9 mouse cellular contexts compared by ENCODE assay signal in genomic region chr8:118979800-118980199, GRCm38 (mm10).
DNase-seq lines count a peak whose midpoint lies in the region; ATAC-seq and TF ChIP-seq lines count a peak whose summit lies in the region.
"Had no signal": no experiment of that assay in that cellular context is flagged by ENCODE, and none has a peak within 500 bp of the region (broad histone marks: within the 10 kb centered on the region; RNA-seq: fewer than 3 reads in every experiment).

No protein-coding gene starts in this region.

- no peak overlapping the region for H3K27ac ChIP-seq in forebrain, embryonic 11.5 days (ENCODE audit: low read depth, low read length)
- H3K27ac ChIP-seq in forebrain, embryonic 15.5 days (replicated peaks), result no peak overlapping the region
- H3K27ac ChIP-seq in stomach, postnatal 0 days (replicated peaks), result no peak overlapping the region
- H3K27ac ChIP-seq: liver, embryonic 13.5 days had no signal

- no peak overlapping the region for H3K4me3 ChIP-seq in forebrain, embryonic 11.5 days (ENCODE audit: low read depth, low read length)
- no peak overlapping the region for H3K4me3 ChIP-seq in forebrain, embryonic 15.5 days
- H3K4me3 ChIP-seq in stomach, postnatal 0 days (ENCODE audit: low read depth, low read length), result no peak overlapping the region
- H3K4me3 ChIP-seq: liver, embryonic 13.5 days had no signal

- no peaks in the 10 kb centered on the region for H3K36me3 ChIP-seq in forebrain, embryonic 11.5 days (ENCODE audit: control insufficient read depth, insufficient read depth, low read length)
- H3K36me3 ChIP-seq in forebrain, embryonic 15.5 days, result no peaks in the 10 kb centered on the region
- H3K36me3 ChIP-seq in stomach, postnatal 0 days (ENCODE audit: control insufficient read depth, insufficient read depth, low read length), result no peaks in the 10 kb centered on the region
- H3K36me3 ChIP-seq: liver, embryonic 13.5 days had no signal

- H3K9me3 ChIP-seq in forebrain, embryonic 11.5 days (ENCODE audit: control insufficient read depth, low read length), result no peaks in the 10 kb centered on the region; the same call in 1 of the 2 replicates
- no peaks in the 10 kb centered on the region for H3K9me3 ChIP-seq in forebrain, embryonic 15.5 days
- no peaks in the 10 kb centered on the region for H3K9me3 ChIP-seq in stomach, postnatal 0 days (ENCODE audit: control insufficient read depth, low read length)

- TF ChIP-seq CTCF in stomach, postnatal 0 days (IDR thresholded peaks at IDR 0.05; ENCODE audit: low read depth), result peak; percentile 71

- TF ChIP-seq EP300 in stomach, postnatal 0 days (optimal IDR thresholded peaks at IDR 0.05), result no peak

- no peak for ATAC-seq in forebrain, embryonic 11.5 days (replicated peaks; ENCODE audit: low FRiP score)
- no peak for ATAC-seq in forebrain, embryonic 15.5 days (replicated peaks)
- ATAC-seq in stomach, postnatal 0 days (ENCODE audit: low FRiP score, low TSS enrichment), result no peak

- H3K4me2 ChIP-seq in forebrain, embryonic 11.5 days (ENCODE audit: low read depth, low read length, severe bottlenecking), result no peak overlapping the region
- H3K4me2 ChIP-seq in forebrain, embryonic 15.5 days (replicated peaks), result no peak overlapping the region
- no peak overlapping the region for H3K4me2 ChIP-seq in stomach, postnatal 0 days (replicated peaks; ENCODE audit: low read depth)
- H3K4me2 ChIP-seq: liver, embryonic 13.5 days had no signal

- DNase-seq in forebrain, embryonic 11.5 days (ENCODE audit: low spot score), result peak; percentile 63
- DNase-seq in layer of hippocampus, postnatal 36 days, result peak; percentile 28 to 29
- no peak for DNase-seq in layer of hippocampus, adult 11-12 months (ENCODE audit: low spot score)
- peak; percentile 45 for DNase-seq in R1 (ENCODE audit: low read depth, low spot score)
- peak; percentile 20 for DNase-seq in embryo, embryonic 11.5 days (ENCODE audit: low read depth, low spot score)
- DNase-seq in stomach, postnatal 0 days (ENCODE audit: low spot score), result peak; percentile 14
- DNase-seq in ovary, postnatal 36 days (ENCODE audit: low spot score), result no peak
- DNase-seq: liver, embryonic 13.5 days had no signal

- 22% methylated on average over 5 of the region's 5 CpGs for WGBS in forebrain, embryonic 11.5 days
- 24% methylated on average over 5 of the region's 5 CpGs for WGBS in forebrain, embryonic 15.5 days
- 15% methylated on average over 5 of the region's 5 CpGs for WGBS in stomach, postnatal 0 days

- no peaks in the 10 kb centered on the region for H3K4me1 ChIP-seq in forebrain, embryonic 11.5 days (replicated peaks; ENCODE audit: control insufficient read depth, insufficient read depth, low read length)
- no peaks in the 10 kb centered on the region for H3K4me1 ChIP-seq in forebrain, embryonic 15.5 days
- H3K4me1 ChIP-seq in stomach, postnatal 0 days (replicated peaks; ENCODE audit: control insufficient read depth, insufficient read depth), result no peaks in the 10 kb centered on the region
- H3K4me1 ChIP-seq: liver, embryonic 13.5 days had no signal

- no peak overlapping the region for H3K9ac ChIP-seq in forebrain, embryonic 11.5 days (ENCODE audit: low read length)
- no peak overlapping the region for H3K9ac ChIP-seq in forebrain, embryonic 15.5 days (replicated peaks)
- H3K9ac ChIP-seq in stomach, postnatal 0 days (ENCODE audit: low read length), result no peak overlapping the region
- H3K9ac ChIP-seq: liver, embryonic 13.5 days had no signal

- H3K27me3 ChIP-seq in forebrain, embryonic 11.5 days (ENCODE audit: control insufficient read depth, insufficient read depth, low read length), result no peaks in the 10 kb centered on the region
- no peaks in the 10 kb centered on the region for H3K27me3 ChIP-seq in forebrain, embryonic 15.5 days
- no peaks in the 10 kb centered on the region for H3K27me3 ChIP-seq in stomach, postnatal 0 days (ENCODE audit: control insufficient read depth, insufficient read depth, low read length)
- H3K27me3 ChIP-seq: liver, embryonic 13.5 days had no signal

Comparison
In these comparisons a context has a peak if more than half of its experiments do, and no peak if none do; other contexts are left out.
1. DNase-seq: peak in forebrain, embryonic 11.5 days (single experiment), layer of hippocampus, postnatal 36 days (2 of 2), R1 (single experiment), embryo, embryonic 11.5 days (single experiment) and stomach, postnatal 0 days (single experiment); none in layer of hippocampus, adult 11-12 months (single experiment) and ovary, postnatal 36 days (single experiment).